Mouse (Mus musculus): ENCODE data around the gene Cavin1. TPM values are rescaled to one million over a fixed set of nuclear protein-coding genes. Genes with fewer than 3 reads are reported as not detected.

Gene Cavin1
- total and polyA plus RNA-seq, 2 experiments from 2014 or later = 305 to 442 TPM

GRCm38 (mm10) chr11:100996501-100996900 is 25.8 kb upstream of the Cavin1 start:
- H3K27me3 ChIP-seq (ENCODE audit: control insufficient read depth, insufficient read depth, low read length) = no peaks in the 10 kb centered on the region
- TF ChIP-seq CTCF (IDR thresholded peaks at IDR 0.05; ENCODE audit: low read depth) (no peak), EP300 (IDR thresholded peaks at IDR 0.05; ENCODE audit: low read depth) (no peak)
- ATAC-seq (ENCODE audit: insufficient read depth, low read depth) = no peak
- H3K9ac ChIP-seq (replicated peaks; ENCODE audit: low read depth, low read length) = no peak overlapping the region
- DNase-seq (ENCODE audit: low spot score) = no peak
- H3K4me1 ChIP-seq (ENCODE audit: control insufficient read depth, insufficient read depth) = no peaks in the 10 kb centered on the region
- no peak overlapping the region for H3K4me3 ChIP-seq (ENCODE audit: low read depth, low read length)
- H3K36me3 ChIP-seq (replicated peaks; ENCODE audit: control insufficient read depth, insufficient read depth, low read length) = no peaks in the 10 kb centered on the region
- no peak overlapping the region for H3K4me2 ChIP-seq (ENCODE audit: low read depth, low read length)
- no peaks in the 10 kb centered on the region for H3K9me3 ChIP-seq (replicated peaks; ENCODE audit: control insufficient read depth, low read length)
- H3K27ac ChIP-seq (ENCODE audit: low read depth) = no peak overlapping the region
- WGBS = 84% methylated on average over 4 of the region's 4 CpGs

GRCm38 (mm10) chr11:100994655-100995054 is 24.0 kb upstream of the Cavin1 start:
- DNase-seq (ENCODE audit: low spot score) (no peak), ATAC-seq (ENCODE audit: insufficient read depth, low read depth) (no peak)
- Histone ChIP-seq H3K27me3 (ENCODE audit: control insufficient read depth, insufficient read depth, low read length) (no peaks in the 10 kb centered on the region), H3K36me3 (replicated peaks; ENCODE audit: control insufficient read depth, insufficient read depth, low read length) (no peaks in the 10 kb centered on the region), H3K27ac (ENCODE audit: low read depth) (no peak overlapping the region), H3K4me1 (ENCODE audit: control insufficient read depth, insufficient read depth) (no peaks in the 10 kb centered on the region), H3K4me2 (ENCODE audit: low read depth, low read length) (no peak overlapping the region), H3K9ac (replicated peaks; ENCODE audit: low read depth, low read length) (no peak overlapping the region), H3K4me3 (ENCODE audit: low read depth, low read length) (no peak overlapping the region), H3K9me3 (replicated peaks; ENCODE audit: control insufficient read depth, low read length) (no peaks in the 10 kb centered on the region)
- 64% methylated on average over 5 of the region's 5 CpGs for WGBS
- no peak for TF ChIP-seq CTCF (IDR thresholded peaks at IDR 0.05; ENCODE audit: low read depth)

- Histone ChIP-seq H3K27me3 (ENCODE audit: control insufficient read depth, insufficient read depth, low read length) (no peaks in the 10 kb centered on the region), H3K27ac (ENCODE audit: low read depth) (no peak overlapping the region), H3K9me3 (replicated peaks; ENCODE audit: control insufficient read depth, low read length) (no peaks in the 10 kb centered on the region), H3K4me1 (ENCODE audit: control insufficient read depth, insufficient read depth) (no peaks in the 10 kb centered on the region), H3K9ac (replicated peaks; ENCODE audit: low read depth, low read length) (no peak overlapping the region), H3K36me3 (replicated peaks; ENCODE audit: control insufficient read depth, insufficient read depth, low read length) (no peaks in the 10 kb centered on the region), H3K4me3 (ENCODE audit: low read depth, low read length) (no peak overlapping the region), H3K4me2 (ENCODE audit: low read depth, low read length) (no peak overlapping the region)
- DNase-seq (ENCODE audit: low spot score) (no peak), ATAC-seq (ENCODE audit: insufficient read depth, low read depth) (no peak)
- TF ChIP-seq CTCF (IDR thresholded peaks at IDR 0.05; ENCODE audit: low read depth) = no peak
- TF ChIP-seq EP300 (IDR thresholded peaks at IDR 0.05; ENCODE audit: low read depth) = no peak
- 35% methylated on average over 9 of the region's 9 CpGs for WGBS
Measured at GRCm38 (mm10) chr11:100994233-100994632, 23.5 kb upstream of the Cavin1 start.

GRCm38 (mm10) chr11:100993437-100993836 is 22.8 kb upstream of the Cavin1 start:
- 92% methylated on average over 2 of the region's 2 CpGs for WGBS
- DNase-seq (ENCODE audit: low spot score) (no peak), ATAC-seq (ENCODE audit: insufficient read depth, low read depth) (no peak)
- H3K4me2 ChIP-seq (ENCODE audit: low read depth, low read length) = no peak overlapping the region
- H3K4me1 ChIP-seq (ENCODE audit: control insufficient read depth, insufficient read depth) = no peaks in the 10 kb centered on the region
- H3K4me3 ChIP-seq (ENCODE audit: low read depth, low read length) = no peak overlapping the region
- H3K9me3 ChIP-seq (replicated peaks; ENCODE audit: control insufficient read depth, low read length) = no peaks in the 10 kb centered on the region
- no peak overlapping the region for H3K9ac ChIP-seq (replicated peaks; ENCODE audit: low read depth, low read length)
- TF ChIP-seq CTCF (IDR thresholded peaks at IDR 0.05; ENCODE audit: low read depth) = no peak
- no peak for TF ChIP-seq EP300 (IDR thresholded peaks at IDR 0.05; ENCODE audit: low read depth)
- H3K36me3 ChIP-seq (replicated peaks; ENCODE audit: control insufficient read depth, insufficient read depth, low read length) = no peaks in the 10 kb centered on the region
- no peak overlapping the region for H3K27ac ChIP-seq (ENCODE audit: low read depth)
- no peaks in the 10 kb centered on the region for H3K27me3 ChIP-seq (ENCODE audit: control insufficient read depth, insufficient read depth, low read length)

GRCm38 (mm10) chr11:100991027-100991534 is 20.4 kb upstream of the Cavin1 start:
- no peak for ATAC-seq (ENCODE audit: insufficient read depth, low read depth)
- H3K36me3 ChIP-seq (replicated peaks; ENCODE audit: control insufficient read depth, insufficient read depth, low read length) = no peaks in the 10 kb centered on the region
- H3K4me1 ChIP-seq (ENCODE audit: control insufficient read depth, insufficient read depth) = no peaks in the 10 kb centered on the region
- no peak overlapping the region for H3K4me2 ChIP-seq (ENCODE audit: low read depth, low read length)
- H3K9me3 ChIP-seq (replicated peaks; ENCODE audit: control insufficient read depth, low read length) = no peaks in the 10 kb centered on the region
- H3K4me3 ChIP-seq (ENCODE audit: low read depth, low read length) = no peak overlapping the region
- H3K9ac ChIP-seq (replicated peaks; ENCODE audit: low read depth, low read length) = no peak overlapping the region
- TF ChIP-seq CTCF (IDR thresholded peaks at IDR 0.05; ENCODE audit: low read depth) (no peak), EP300 (IDR thresholded peaks at IDR 0.05; ENCODE audit: low read depth) (no peak)
- WGBS = 32% methylated on average over 6 of the region's 6 CpGs
- no peak overlapping the region for H3K27ac ChIP-seq (ENCODE audit: low read depth)
- no peak for DNase-seq (ENCODE audit: low spot score)
- H3K27me3 ChIP-seq (ENCODE audit: control insufficient read depth, insufficient read depth, low read length) = no peaks in the 10 kb centered on the region

- H3K4me3 ChIP-seq (ENCODE audit: low read depth, low read length) = no peak overlapping the region
- no peak overlapping the region for H3K4me2 ChIP-seq (ENCODE audit: low read depth, low read length)
- H3K36me3 ChIP-seq (replicated peaks; ENCODE audit: control insufficient read depth, insufficient read depth, low read length) = no peaks in the 10 kb centered on the region
- TF ChIP-seq CTCF (IDR thresholded peaks at IDR 0.05; ENCODE audit: low read depth) (no peak), EP300 (IDR thresholded peaks at IDR 0.05; ENCODE audit: low read depth) (no peak)
- no peaks in the 10 kb centered on the region for H3K9me3 ChIP-seq (replicated peaks; ENCODE audit: control insufficient read depth, low read length)
- H3K4me1 ChIP-seq (ENCODE audit: control insufficient read depth, insufficient read depth) = no peaks in the 10 kb centered on the region
- H3K27ac ChIP-seq (ENCODE audit: low read depth) = no peak overlapping the region
- WGBS = 52% methylated on average over 2 of the region's 2 CpGs
- no peak for ATAC-seq (ENCODE audit: insufficient read depth, low read depth)
- no peaks in the 10 kb centered on the region for H3K27me3 ChIP-seq (ENCODE audit: control insufficient read depth, insufficient read depth, low read length)
- H3K9ac ChIP-seq (replicated peaks; ENCODE audit: low read depth, low read length) = no peak overlapping the region
- DNase-seq (ENCODE audit: low spot score) = no peak
Measured at GRCm38 (mm10) chr11:100989666-100990065, 19.0 kb upstream of the Cavin1 start.

Data from heart, postnatal 0 days (tissue).